Mouse (Mus musculus) brain, adult 2 months (tissue): ENCODE measurements at regions not wholly inside any gene's neighbourhood (a gene's known extent, or its start where the extent isn't known, plus 50 kb on each side); places are given as distances from the start of the nearest gene placed in this dataset.
A peak's percentile ranks its signal among the peaks of the same experiment; 100 is the strongest.

Experiments used
- DNase-seq: peaks from one replicate; pipeline ENCODE4 v3.0.0; 2011; ENCODE audit warnings: low read depth, low spot score

DNA sequence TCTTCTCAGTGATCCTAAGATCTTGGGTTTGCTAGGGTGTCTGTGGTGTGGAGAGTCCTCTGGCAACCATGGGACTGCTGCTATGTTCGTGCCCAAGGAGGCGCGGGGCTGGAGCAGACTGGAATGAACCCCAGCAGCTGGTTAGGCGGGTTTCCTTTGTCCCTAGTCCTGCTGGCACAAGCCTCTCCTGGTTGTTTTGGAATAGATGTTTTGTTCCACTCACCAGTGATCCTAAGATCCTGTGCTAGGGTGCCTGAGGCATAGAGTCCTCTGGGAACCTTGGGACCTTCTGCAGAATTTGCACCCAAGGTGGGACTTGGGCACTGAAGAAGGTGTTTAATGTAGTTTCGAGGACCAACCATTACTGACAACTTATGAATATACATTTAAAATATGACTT, 1205.9 kb upstream of the Gm8797 start:
- DNase-seq = no peak

DNA sequence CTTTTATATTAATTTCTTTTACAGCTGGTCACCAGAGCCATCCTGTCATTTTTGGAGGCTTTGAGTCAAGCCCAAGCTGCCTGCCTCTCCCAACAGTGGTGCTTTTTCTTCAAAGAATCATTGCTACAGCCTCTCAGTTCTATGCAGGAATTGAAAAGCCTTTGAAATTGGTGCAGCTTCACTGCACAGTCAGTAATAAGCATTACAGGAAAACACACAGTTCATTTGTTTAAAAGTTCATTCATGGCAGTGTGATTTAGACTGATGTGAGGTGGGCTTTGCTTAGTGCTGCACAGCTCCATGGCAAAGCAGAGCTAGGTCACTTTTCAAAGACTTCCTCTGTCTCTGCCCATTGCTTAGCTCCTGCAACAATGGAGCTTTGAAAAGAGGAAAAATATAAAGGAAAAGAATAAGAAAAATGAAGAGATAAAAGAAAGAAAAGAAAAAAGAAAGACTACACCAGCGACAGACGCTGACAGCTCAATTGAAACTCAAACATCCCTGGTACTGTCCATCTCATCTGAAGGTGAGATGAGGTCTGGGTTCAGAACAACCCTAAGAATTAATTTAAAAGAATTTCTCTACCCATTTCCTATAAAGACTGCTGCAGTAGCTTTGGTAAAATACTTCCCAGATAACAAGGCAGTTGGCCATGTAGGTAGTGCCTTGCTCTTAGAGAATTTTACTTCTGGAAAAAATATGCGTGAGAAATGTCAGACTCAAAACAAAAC, 1204.3 kb upstream of the Gm8797 start:
- DNase-seq = peak; percentile 0

DNA sequence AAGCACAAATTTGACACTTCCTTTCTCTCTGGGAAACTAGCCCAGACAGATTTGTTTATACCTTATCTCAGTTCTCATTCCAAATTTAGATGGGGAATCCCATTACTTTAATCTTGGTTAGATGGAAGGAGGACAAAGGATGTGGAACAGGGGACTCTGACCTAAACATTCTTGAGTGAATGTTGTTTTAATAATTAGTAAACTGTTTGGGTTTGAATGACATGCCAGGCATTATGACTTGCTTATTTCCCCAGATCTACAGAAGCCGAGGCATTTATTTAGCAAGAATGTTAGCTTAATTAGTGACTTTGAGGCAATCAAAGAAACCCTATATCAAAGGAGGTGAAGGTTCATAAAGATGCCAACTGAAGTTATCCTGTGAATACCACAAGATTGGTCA, 1189.9 kb upstream of the Gm8797 start:
- DNase-seq = no peak

DNA sequence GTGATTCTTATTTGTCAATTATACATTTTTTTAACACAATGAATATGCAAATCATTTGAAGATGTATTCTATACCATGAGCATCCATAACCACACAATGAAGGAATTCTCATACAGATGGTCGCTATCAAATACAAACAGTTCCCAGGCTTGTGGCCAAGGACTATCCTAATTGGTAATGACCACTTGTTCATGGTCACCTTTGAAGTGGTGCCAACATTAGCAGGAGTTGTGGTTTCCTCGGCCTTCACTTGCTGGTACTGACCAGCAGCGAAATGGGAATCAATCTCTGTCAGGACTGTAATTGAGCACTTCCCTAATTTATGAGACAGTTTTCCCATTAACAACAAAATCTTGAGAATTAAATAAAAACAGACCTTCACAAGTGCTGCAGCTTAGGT, 1168.1 kb upstream of the Gm8797 start:
- no peak for DNase-seq

DNA sequence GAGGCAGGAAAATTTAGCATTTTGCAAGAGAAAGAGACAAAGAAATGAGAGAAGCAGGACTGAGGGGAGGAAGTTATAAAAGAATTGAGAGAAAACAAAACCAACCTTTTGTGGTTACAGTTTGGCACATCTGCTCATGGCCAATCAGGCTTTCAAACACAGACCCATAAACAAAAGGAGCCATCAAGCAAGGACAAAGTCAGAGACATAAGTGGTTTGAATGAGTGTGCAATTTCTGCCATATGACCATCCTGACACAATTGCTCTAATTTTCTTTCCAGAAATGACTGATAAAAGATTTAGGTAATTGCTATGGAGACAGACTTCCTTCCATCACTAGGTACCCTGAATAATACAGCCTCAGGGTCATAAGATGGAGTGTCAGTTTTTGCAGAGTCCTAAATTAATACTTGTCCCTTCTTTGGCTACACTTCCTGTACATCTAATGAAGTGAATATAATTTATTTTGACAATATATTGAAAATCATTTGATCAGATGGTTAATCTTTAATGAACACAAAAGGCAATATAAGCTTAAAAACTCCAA, 1156.6 kb upstream of the Gm8797 start:
- no peak for DNase-seq

DNA sequence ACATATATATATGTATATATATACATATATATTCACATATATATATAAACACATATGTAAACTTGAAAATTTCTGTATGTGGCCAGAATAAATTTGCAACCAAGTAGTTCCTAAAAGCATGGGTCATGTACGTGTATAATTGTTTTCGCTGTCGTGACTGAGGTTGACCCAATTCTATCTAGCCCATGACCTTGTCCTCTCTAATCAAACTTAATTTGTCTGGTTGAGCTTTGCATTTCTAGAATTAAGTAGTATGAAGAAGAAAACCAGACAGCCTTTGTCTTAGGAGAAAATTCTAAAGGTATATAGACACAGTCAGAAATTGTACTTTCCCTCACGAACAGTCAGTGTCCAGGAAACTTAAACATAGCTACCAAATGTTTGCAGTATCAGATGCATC, 1156.1 kb upstream of the Gm8797 start:
- no peak for DNase-seq
